Mouse (Mus musculus) liver, embryonic 16.5 days (tissue): ENCODE measurements at regions not wholly inside any gene's neighbourhood (a gene's known extent, or its start where the extent isn't known, plus 50 kb on each side); places are given as distances from the start of the nearest gene placed in this dataset.

ENCODE experiments used
- ATAC-seq: fragments of 200-750 bp; cut with Nextera tagmentation; 2 replicates; pipeline ENCODE4 v1.8.0; 2017; ENCODE audit warnings: low read depth, mild to moderate bottlenecking, moderate number of reproducible peaks, moderate library complexity
- H3K27ac ChIP-seq: fragments of 300-500 bp; sonication (generic); 2 replicates; pipeline ENCODE4 v1.5.1; 2014; ENCODE audit warnings: mild to moderate bottlenecking, low read length
- H3K27me3 ChIP-seq: fragments of 300-500 bp; sonication (generic); 2 replicates; pipeline ENCODE4 v1.6.1; 2014; ENCODE audit warnings: low read depth, low read length, mixed read lengths; ENCODE audit not compliant: control insufficient read depth, insufficient read depth
- H3K36me3 ChIP-seq: fragments of 300-500 bp; sonication (generic); 2 replicates; pipeline ENCODE4 v1.6.1; 2014; ENCODE audit warnings: mild to moderate bottlenecking; ENCODE audit not compliant: control insufficient read depth, insufficient read depth
- H3K4me1 ChIP-seq: fragments of 300-500 bp; sonication (generic); 2 replicates; pipeline ENCODE4 v1.6.1; 2014; ENCODE audit warnings: low read depth, low read length, mixed read lengths; ENCODE audit not compliant: control insufficient read depth
- H3K4me2 ChIP-seq: fragments of 300-500 bp; sonication (generic); 2 replicates; pipeline ENCODE4 v1.6.1; 2014; ENCODE audit warnings: low read depth, low read length, mixed read lengths
- H3K4me3 ChIP-seq: fragments of 300-500 bp; sonication (generic); 2 replicates; pipeline ENCODE4 v1.5.1; 2014; ENCODE audit warnings: low read depth, mild to moderate bottlenecking, low read length
- H3K9ac ChIP-seq: fragments of 300-500 bp; sonication (generic); 2 replicates; pipeline ENCODE4 v1.6.1; 2014; ENCODE audit warnings: low read depth, low read length
- H3K9me3 ChIP-seq: fragments of 300-500 bp; sonication (generic); replicated peaks from 2 replicates; pipeline ENCODE4 v1.6.1; 2016; ENCODE audit warnings: low read length; ENCODE audit not compliant: control insufficient read depth
- WGBS: fragments of 180-500 bp; shearing (Covaris S2); extraction: QIAGEN DNeasy Blood & Tissue Kit; methylation state at CpG from one replicate; pipeline ENCODE4 v1.1.7; 2014; ENCODE audit not compliant: insufficient replicate concordance; 5-methylcytosine and 5-hydroxymethylcytosine counted together

GRCm38 (mm10) chr13:102537424-102538242, 155.7 kb upstream of the Cd180 start:
- Histone ChIP-seq H3K27ac (no peak overlapping the region), H3K4me2 (no peak overlapping the region), H3K9me3 (no peaks in the 10 kb centered on the region), H3K9ac (no peak overlapping the region), H3K4me3 (no peak overlapping the region), H3K36me3 (no peaks in the 10 kb centered on the region), H3K4me1 (no peaks in the 10 kb centered on the region), H3K27me3 (no peaks in the 10 kb centered on the region; the same call in 1 of the 2 replicates)
- no peak for ATAC-seq
- WGBS: 17% methylated on average over 19 of the region's 19 CpGs

GRCm38 (mm10) chr13:102540436-102540835, 152.9 kb upstream of the Cd180 start:
- H3K9me3 ChIP-seq: no peaks in the 10 kb centered on the region
- ATAC-seq: no peak
- no peak overlapping the region for H3K4me3 ChIP-seq
- no peaks in the 10 kb centered on the region for H3K4me1 ChIP-seq
- no peaks in the 10 kb centered on the region for H3K36me3 ChIP-seq
- H3K27me3 ChIP-seq: no peaks in the 10 kb centered on the region; the same call in 1 of the 2 replicates
- no peak overlapping the region for H3K27ac ChIP-seq
- WGBS: 65% methylated on average over 4 of the region's 4 CpGs
- no peak overlapping the region for H3K4me2 ChIP-seq
- no peak overlapping the region for H3K9ac ChIP-seq

- Histone ChIP-seq H3K36me3 (no peaks in the 10 kb centered on the region), H3K27me3 (no peaks in the 10 kb centered on the region), H3K9me3 (no peaks in the 10 kb centered on the region), H3K4me2 (no peak overlapping the region), H3K27ac (no peak overlapping the region), H3K4me3 (no peak overlapping the region), H3K9ac (no peak overlapping the region), H3K4me1 (no peaks in the 10 kb centered on the region)
- no peak for ATAC-seq
- WGBS: 70% methylated on average over 5 of the region's 5 CpGs
Observed at GRCm38 (mm10) chr13:102544359-102545165, 148.8 kb upstream of the Cd180 start.

- no peaks in the 10 kb centered on the region for H3K36me3 ChIP-seq
- no peak overlapping the region for H3K9ac ChIP-seq
- no peak overlapping the region for H3K27ac ChIP-seq
- H3K4me2 ChIP-seq: no peak overlapping the region
- WGBS: 61% methylated on average over 17 of the region's 17 CpGs
- H3K9me3 ChIP-seq: no peaks in the 10 kb centered on the region
- no peak for ATAC-seq
- H3K27me3 ChIP-seq: no peaks in the 10 kb centered on the region
- H3K4me3 ChIP-seq: no peak overlapping the region
- H3K4me1 ChIP-seq: no peaks in the 10 kb centered on the region
Observed at GRCm38 (mm10) chr13:102545845-102546615, 147.3 kb upstream of the Cd180 start.

GRCm38 (mm10) chr13:102548252-102548651, 145.1 kb upstream of the Cd180 start:
- H3K4me2 ChIP-seq: no peak overlapping the region
- H3K9me3 ChIP-seq: no peaks in the 10 kb centered on the region
- no peak overlapping the region for H3K4me3 ChIP-seq
- H3K36me3 ChIP-seq: no peaks in the 10 kb centered on the region
- no peak overlapping the region for H3K9ac ChIP-seq
- WGBS: 42% methylated on average over 6 of the region's 6 CpGs
- no peaks in the 10 kb centered on the region for H3K27me3 ChIP-seq
- no peak overlapping the region for H3K27ac ChIP-seq
- no peaks in the 10 kb centered on the region for H3K4me1 ChIP-seq
- no peak for ATAC-seq

- ATAC-seq: no peak
- Histone ChIP-seq H3K9me3 (no peaks in the 10 kb centered on the region), H3K4me1 (no peaks in the 10 kb centered on the region), H3K27ac (no peak overlapping the region), H3K4me3 (no peak overlapping the region), H3K27me3 (no peaks in the 10 kb centered on the region), H3K4me2 (no peak overlapping the region), H3K36me3 (no peaks in the 10 kb centered on the region), H3K9ac (no peak overlapping the region)
- 52% methylated on average over 3 of the region's 3 CpGs for WGBS
Observed at GRCm38 (mm10) chr13:102566846-102567572, 126.3 kb upstream of the Cd180 start.

GRCm38 (mm10) chr13:102569580-102569979, 123.8 kb upstream of the Cd180 start:
- no peak for ATAC-seq
- no peak overlapping the region for H3K27ac ChIP-seq
- H3K9me3 ChIP-seq: no peaks in the 10 kb centered on the region
- H3K4me1 ChIP-seq: no peaks in the 10 kb centered on the region
- no peak overlapping the region for H3K9ac ChIP-seq
- H3K4me3 ChIP-seq: no peak overlapping the region
- 50% methylated on average over 3 of the region's 3 CpGs for whole genome bisulfite sequencing
- no peaks in the 10 kb centered on the region for H3K27me3 ChIP-seq
- H3K36me3 ChIP-seq: no peaks in the 10 kb centered on the region
- H3K4me2 ChIP-seq: no peak overlapping the region

GRCm38 (mm10) chr13:102570286-102570685, 123.1 kb upstream of the Cd180 start:
- no peaks in the 10 kb centered on the region for H3K4me1 ChIP-seq
- no peaks in the 10 kb centered on the region for H3K9me3 ChIP-seq
- ATAC-seq: no peak
- H3K27me3 ChIP-seq: no peaks in the 10 kb centered on the region
- H3K27ac ChIP-seq: no peak overlapping the region
- H3K36me3 ChIP-seq: no peaks in the 10 kb centered on the region
- no peak overlapping the region for H3K4me2 ChIP-seq
- H3K9ac ChIP-seq: no peak overlapping the region
- H3K4me3 ChIP-seq: no peak overlapping the region
- WGBS: 43% methylated on average over 1 of the region's 1 CpGs
